Mouse (Mus musculus) adrenal gland, postnatal 14 days (tissue): ENCODE data around the gene Cdc25b. TPM values are rescaled to one million over a fixed set of nuclear protein-coding genes. Genes with fewer than 3 reads are reported as not detected.
A peak's percentile ranks its signal among the peaks of the same experiment; 100 is the strongest.

Source experiments
- DNase-seq: peaks from one replicate; pipeline ENCODE4 v3.0.0; 2021; ENCODE audit warnings: mixed read lengths
- total RNA-seq: library from RNA; stranded (reverse); gene quantifications from 2 replicates; pipeline ENCODE4 v1.2.3, GENCODE M21; 2021

The Cdc25b gene
- total RNA-seq, 1 experiment from 2014 or later: 17.8 TPM

- DNase-seq: peak; percentile 98
Observed at GRCm38 (mm10) chr2:131159938-131160581, 26.7 kb upstream of the Cdc25b start, which contains the start of gene 1700037H04Rik. TSS of gene 1700037H04Rik (minus strand) at chr2:131160081.

- no peak for DNase-seq
Observed at GRCm38 (mm10) chr2:131160671-131161111, 26.1 kb upstream of the Cdc25b start.

- DNase-seq: no peak
Observed at GRCm38 (mm10) chr2:131163924-131164323, 22.8 kb upstream of the Cdc25b start.

DNA sequence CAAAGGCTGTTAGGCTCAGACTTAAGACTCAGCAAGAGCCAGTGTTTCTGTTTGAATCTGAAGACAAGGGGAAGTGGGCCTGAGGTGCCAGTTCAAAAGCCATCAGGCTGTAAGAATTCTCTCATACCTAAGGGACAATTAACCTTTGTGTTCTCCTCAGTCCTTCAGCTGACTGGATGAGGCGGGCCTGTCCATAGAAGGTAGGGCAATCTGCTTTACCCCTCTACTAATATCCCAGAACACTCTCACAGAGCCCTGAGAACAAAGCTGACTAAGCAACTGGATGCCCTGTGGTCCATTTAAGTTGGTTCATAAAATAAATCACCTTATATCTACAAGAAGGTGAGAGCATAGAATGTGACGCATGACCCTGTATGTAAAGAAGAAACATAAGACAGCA is 20.6 kb upstream of the Cdc25b start:
- no peak for DNase-seq

- no peak for DNase-seq
Observed at GRCm38 (mm10) chr2:131167984-131168383, 18.8 kb upstream of the Cdc25b start.

GRCm38 (mm10) chr2:131168914-131169313 is 17.8 kb upstream of the Cdc25b start:
- no peak for DNase-seq

- no peak for DNase-seq
Observed at GRCm38 (mm10) chr2:131170936-131171335, 15.8 kb upstream of the Cdc25b start.

GRCm38 (mm10) chr2:131171401-131172104 is 15.2 kb upstream of the Cdc25b start:
- peak; percentile 84 for DNase-seq

- no peak for DNase-seq
Observed at GRCm38 (mm10) chr2:131172322-131172721, 14.4 kb upstream of the Cdc25b start.

DNA sequence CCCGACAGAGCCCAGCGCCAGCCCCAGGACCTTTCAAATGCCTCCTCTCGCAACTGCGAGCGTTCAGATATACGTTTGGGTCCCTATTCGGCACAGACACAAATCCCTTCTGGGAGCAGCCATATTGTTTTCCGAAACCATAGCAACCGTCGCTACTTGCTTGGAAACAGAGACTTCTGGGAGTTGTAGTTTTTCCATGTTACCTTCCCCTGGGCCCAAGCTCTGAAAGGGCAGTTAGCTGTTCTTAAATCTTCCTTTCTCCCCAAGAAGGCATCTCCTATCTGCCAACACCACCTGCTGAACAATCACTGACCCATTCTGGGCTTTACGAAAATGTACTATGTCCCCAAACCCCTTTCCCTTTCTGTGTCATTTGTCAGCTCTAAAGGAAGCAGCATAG is 12.0 kb upstream of the Cdc25b start:
- peak; percentile 70 for DNase-seq

DNA sequence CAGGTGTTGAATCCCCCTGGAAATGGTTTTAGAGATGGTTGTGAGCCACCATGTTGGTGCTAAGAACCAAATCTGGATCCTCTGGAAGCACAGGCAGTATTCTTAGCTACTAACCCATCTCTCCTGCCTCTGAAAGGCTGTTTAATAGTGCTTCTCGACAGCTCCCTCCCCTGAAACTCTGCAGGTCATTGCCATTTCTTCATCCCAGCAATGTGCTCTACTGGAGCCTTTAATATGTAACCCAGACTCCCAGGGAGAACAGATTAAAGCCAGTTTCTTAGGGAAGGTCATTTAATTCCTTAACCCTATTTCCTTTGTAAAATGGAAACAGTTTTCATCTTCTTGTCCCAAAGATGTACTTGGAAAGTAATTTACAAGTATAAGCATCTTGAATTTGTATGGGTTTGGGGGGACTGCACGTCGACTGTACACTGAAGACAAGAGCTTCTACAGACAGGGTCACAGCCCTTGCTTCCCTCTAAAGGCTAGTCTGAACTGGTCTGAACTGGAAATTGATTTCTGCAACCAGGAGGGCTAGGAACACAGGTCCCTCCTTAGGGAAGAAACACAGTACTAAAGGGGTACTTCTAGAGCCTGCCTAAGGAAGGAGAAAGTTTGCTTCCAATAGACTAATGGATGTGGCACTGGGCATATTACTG is 11.3 kb upstream of the Cdc25b start:
- DNase-seq: no peak

DNA sequence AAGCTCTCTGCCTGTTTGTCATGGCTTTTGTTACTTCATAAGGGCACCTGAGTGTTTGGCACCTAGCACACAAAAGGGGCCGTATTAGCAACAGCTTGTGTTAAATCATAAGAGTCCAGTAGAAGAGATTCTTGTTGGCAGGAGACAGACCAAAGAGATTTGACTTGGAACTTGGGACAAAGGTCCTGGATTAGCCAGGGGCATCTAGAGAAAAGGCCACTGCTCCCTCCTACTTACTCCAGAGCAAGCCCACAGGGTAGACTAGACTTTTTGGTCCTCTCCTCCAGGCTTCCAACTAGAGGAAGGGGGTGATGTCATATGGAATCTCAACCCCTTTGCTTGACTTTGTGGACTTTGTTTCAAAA is 10.8 kb upstream of the Cdc25b start:
- no peak for DNase-seq

DNA sequence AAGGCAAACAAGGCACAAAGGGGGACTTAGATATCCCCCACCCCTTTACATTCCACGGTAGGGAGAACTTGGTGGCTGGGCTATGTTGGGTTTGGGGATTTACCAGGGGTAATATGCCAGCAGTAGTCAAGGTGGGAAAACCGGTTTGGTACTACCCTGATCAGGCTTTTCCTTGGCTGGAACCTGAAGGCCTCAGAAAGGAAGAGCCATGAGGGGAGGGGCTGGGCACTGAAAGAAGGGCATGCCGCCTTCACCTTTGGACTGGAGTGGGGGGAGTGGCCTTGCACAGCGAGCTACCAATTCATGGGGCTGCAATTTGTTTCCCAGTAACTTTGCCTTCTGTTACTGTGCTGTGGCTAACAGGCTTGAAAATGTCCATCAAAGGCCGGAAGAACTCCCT is 10.3 kb upstream of the Cdc25b start:
- DNase-seq: peak; percentile 43

DNA sequence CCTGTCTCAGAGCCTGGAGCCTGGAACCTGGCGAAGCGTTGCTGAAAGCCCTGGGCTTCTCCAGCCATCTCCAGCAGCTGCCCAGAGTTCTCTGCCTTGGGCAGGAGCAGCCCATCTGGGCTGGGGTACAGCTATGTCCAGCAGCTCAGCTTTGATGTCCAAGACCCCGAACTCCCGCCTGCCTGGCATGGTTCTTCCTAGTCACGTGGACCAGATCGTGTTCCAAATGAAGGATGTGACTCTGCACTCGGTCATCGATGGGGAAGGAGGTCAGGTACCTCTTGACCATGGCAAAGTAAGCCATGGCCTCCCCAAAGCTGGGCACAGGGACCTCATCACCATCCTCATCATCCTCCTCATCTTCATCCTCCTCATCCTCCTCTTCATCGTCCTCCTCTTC is 8.8 kb upstream of the Cdc25b start:
- DNase-seq: no peak

GRCm38 (mm10) chr2:131178828-131179245 is 7.9 kb upstream of the Cdc25b start:
- peak; percentile 41 for DNase-seq

DNA sequence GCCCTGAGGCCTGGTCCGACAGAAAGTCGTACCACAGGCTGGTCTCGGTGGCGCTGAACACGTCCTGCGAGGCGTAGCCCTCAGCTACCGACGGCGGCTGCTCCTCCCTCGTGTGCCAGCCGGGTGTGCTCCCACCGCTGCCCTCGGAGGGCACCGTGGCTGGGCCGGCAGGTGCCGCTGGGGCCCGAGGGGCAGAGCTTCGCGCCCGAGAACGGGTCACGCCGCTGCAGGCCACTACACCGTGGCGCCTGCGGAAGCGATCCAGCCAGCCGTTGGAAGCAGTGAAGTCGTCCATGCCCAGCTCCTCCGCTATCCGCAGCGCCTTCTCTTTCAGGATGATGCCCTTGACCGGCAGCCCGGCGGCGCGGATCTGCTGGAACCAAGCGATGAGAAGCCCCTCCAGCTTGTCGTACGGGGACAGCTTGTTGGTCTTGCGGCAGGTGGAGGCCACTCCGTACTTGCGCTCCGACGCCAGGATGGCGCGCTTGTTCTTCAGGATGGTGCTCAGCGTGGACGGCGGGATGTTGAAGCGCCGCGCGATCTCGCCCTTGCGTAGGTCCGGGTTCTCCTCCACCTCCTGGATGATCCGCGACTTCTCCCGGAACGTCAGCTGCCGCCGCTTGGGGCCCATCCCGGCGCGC is 7.4 kb upstream of the Cdc25b start:
- DNase-seq: peak; percentile 82

GRCm38 (mm10) chr2:131179990-131180587 is 6.7 kb upstream of the Cdc25b start, which contains the start of gene Cenpb:
TSS of gene Cenpb (minus strand) at chr2:131180067.
- peak; percentile 92 for DNase-seq

- DNase-seq: no peak
Observed at GRCm38 (mm10) chr2:131186343-131186742, 406 bp upstream of the Cdc25b start.

- DNase-seq: no peak
Observed at GRCm38 (mm10) chr2:131187602-131187922, 813 bp downstream of the Cdc25b start.

DNA sequence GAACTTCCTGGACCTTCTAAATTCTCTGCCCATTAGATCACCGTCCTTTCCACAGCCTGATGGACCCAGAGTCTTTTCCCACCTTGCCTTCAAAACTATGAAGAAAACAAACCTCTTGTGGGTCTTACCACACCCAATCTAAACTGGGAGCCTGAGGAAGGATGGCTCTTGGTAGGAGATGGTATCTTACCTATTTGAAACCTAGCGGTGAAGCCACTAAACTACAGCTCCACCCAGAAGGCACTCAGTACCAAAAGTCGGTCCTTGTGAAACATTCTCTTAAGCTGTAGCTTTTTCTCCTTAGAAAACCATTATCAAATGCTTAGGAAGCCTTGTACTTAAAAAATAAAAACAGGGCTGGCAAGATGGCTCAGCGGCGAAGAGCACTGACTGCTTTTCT is 1.6 kb downstream of the Cdc25b start:
- DNase-seq: no peak

DNA sequence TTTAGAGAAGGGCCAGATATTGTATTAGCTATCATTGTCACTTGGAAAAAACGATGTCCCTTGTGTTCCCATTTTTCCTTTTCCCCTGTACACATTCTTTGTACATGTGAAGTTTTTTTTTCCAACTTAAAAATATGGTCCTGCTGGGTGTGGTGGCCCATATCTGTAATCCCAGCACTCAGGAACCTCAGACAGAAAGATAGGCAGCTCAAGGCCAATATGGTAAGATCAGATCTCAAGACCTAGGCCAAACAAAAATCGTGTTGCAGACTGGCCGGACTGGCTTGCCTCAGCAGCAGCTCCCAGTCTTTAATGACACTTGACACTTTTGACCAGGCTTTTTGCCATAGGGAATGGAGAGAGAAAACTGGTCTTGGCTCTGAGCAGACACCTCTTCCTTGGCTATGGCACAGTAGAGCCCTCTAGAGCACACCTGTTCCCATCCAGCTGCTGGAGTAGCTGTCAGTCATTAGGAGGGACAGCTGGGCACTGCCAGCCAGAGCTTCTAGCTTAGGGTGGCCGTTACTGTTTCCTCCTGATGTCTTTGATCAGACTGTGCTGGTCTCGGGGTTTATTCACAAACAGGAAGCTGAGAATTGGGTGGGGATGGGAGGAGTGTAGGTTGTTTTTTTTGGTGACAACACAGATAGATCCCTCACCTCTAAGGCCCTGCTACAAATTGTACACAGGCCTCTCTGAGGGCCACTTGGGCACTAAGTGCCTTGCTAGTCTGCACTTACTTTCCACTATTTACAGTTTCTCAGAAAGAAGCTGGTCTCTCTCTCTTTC is 3.0 kb downstream of the Cdc25b start:
- no peak for DNase-seq
